Mouse (Mus musculus) heart, adult 9 months (tissue): ENCODE data around the gene Milr1.
A peak's percentile ranks its signal among the peaks of the same experiment; 100 is the strongest.
"Not testable (repeated sequence)": the region's sequence is repeated elsewhere in the genome, so short reads cannot be mapped to it uniquely, and the experiment has no call there.

Experiments
- DNase-seq, 2 experiments: peaks; one replicate each; pipeline ENCODE4 v3.0.0; 2022; ENCODE audit warnings: low spot score in 2 of 2

Milr1 gene

DNA sequence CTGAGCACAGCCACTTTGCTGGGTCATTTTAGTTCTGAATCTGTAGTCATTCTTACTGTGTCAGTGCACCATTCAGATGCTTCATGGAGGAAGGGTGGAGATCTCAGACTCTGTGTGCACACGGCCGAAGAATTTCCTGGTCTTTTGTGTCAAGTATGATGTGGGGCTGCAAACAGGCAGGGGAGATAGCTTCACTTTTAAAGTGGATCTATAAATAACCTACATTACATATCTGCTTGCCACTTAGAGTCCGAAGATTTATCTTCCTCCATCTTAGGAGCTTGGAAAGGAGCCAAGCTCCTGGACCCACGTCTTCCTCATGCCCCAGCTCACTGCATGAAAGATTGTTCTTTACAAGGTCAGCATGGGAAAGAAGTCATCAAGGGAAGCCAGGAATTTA is 20.3 kb upstream of the Milr1 start:
- peak in 1 of 2 experiments; percentile 31 for DNase-seq

DNA sequence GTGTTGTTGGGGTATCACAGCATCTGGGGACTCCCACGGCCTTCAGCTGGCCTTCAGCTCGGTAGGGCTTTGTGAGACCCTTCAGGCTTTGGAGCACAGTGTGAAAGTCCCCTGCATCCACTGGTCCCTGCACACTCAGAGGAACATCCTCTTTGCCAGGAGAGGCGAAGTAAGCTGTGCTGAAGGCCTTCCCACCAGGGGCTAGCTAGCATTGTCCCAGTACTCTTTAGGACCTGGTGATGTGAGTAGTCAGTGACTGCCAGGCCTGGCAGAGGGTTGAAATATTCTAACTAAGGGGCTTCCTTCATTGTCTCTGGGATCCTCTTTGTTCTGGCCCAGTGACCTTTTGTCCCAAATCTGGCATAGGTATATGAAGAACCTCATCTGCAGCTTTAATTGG is 14.4 kb upstream of the Milr1 start:
- no peak for DNase-seq

DNA sequence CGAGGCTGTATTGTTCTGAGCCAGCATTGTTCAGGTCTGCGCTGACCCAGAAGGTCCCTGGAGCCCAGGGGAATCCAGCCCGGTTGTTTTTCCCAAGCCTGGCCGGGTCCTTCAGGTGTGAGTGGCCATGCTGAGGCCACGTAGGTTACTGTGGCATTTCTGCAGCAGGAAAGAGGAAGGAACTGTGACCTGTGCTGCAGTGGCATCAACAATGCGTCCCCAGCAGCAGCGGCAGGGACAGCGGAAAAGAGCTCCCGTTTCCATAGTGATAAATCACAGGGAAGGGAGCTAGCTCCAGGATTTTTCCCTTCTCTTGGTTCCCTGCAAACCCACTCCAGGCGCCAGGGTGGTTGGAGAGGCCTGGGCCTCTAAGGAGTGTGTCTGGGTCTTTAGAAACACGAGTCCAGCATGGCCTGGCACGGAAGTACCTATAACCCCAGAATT is 13.8 kb upstream of the Milr1 start:
- DNase-seq: peak; percentile 59 to 80

DNA sequence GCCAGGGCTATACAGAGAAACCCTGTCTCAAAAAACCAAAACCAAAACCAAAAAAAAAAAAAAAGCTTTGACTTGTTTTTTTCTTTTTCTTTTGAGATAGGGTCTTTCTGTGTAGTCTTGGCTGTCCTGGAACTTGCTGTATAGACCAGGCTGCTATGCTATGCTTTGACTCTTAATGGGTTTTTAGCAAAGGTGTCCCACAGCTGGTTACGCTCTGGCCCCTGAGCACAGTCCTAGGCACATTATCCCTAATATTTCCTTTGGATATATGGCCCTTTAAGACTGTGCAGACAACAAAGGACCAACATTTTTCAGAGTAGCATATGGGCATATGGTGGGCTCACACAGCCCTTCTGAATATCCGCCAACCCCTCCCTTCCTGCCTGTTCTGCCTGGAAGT is 11.9 kb upstream of the Milr1 start:
- DNase-seq: no peak

DNA sequence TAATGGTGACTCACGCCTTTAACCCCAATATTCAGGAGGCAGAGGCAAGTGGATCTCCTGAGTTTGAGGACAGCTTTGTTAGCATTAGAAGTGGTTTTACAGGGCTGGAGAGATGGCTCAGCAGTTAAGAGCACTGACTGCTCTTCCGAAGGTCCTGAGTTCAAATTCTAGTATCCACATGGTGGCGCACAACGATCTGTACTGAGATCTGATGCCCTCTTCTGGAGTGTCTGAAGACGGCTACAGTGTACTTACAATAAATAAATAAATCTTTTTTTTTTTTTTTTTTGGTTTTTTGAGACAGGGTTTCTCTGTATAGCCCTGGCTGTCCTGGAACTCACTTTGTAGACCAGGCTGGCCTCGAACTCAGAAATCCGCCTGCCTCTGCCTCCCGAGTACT is 10.3 kb upstream of the Milr1 start:
- DNase-seq: not testable (repeated sequence)

DNA sequence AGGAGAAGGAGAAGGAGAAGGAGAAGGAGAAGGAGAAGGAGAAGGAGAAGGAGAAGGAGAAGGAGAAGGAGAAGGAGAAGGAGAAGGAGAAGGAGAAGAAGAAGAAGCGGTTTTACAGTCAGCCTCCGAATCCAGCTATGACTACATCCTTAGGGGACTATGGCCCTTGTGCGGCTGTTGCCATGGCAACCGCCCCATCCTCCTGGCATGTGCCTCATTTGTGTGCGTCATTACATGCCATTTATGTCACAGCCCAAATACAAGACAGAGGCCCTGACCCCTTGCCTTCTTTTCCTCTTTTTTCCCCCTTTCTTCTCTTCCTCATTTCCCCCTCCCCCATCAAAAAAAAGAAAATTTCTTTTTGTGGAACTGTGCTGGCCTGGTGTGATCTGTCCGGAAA is 9.8 kb upstream of the Milr1 start:
- no peak for DNase-seq

DNA sequence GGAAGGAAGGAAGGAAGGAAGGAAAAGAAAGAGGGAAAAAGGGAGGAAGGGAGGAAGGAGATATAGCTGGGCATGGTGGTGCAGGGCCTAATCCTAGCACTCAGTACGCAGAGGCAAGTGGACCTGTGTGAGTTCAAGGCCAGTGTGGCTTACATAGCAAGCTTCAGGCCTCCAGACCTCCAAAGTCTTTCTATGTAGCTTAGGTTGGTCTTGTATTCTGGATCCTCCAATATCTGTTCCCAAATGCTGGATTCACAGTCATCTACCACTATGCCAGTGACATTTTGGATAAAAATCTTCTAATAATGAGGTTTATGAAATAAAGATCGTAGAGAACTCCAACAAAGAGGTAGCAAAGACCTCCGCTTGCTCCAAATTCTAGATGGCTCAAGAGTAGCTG is 9.2 kb upstream of the Milr1 start:
- DNase-seq: no peak

DNA sequence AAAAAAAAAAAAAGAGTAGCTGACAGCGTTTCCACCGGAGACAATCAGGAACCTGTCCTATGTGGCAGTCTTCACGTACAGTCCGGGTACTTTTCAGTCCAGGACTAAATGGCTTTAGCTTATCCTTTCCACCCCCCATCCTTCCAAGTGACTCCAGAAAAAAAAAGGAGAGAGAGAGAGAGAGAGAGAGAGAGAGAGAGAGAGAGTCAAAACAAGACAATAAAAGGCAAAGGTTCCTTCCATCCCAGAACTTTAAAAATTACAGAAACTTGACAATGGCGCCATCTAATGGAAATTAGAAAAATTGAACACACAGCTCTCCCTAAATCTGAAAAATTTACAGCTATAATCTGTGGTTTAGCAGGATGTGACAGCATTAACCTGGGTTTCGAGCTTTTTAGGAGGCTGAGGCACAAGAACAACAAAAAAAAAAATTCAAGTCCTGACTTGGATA is 8.6 kb upstream of the Milr1 start:
- no peak for DNase-seq

DNA sequence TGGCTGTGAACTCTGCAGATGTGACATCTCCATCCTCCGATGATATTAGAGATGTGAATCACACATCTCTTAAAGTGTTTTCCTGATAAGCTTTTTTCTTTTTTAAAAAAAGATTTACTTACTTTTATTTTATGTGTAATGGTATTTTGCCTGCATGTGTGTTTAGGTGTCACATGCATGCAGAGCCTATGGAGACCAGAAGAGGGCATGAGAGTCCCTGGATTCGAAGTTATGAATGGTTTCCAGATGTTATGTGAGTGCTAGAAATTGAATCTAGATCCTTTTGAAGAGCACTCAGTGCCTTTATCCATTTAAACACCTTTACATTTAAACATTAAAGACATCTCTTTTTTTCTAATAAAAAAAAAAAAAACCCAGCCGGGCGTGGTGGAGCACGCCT is 6.1 kb upstream of the Milr1 start:
- no peak for DNase-seq

DNA sequence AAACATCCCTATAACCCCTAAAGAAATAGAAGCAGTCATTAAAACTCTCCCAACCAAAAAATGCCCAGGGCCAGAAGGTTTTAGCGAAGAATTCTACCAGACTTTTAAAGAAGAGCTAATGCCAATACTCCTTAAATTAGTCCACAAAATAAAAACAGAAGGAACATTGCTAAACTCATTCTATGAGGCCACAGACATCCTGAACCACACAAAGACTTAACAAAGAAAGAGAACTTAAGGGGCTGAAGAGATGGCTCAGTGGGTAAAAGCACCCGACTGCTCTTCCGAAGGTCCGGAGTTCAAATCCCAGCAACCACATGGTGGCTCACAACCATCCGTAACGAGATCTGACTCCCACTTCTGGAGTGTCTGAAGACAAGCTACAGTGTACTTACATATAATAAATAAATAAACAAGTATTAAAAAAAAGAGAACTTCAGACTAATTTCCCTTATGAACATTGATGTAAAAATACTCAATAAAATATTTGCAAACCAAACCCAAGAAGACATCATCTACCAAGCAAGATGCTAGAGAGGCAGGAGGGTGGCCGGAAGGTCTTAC is 1.4 kb upstream of the Milr1 start:
- not testable (repeated sequence) for DNase-seq

DNA sequence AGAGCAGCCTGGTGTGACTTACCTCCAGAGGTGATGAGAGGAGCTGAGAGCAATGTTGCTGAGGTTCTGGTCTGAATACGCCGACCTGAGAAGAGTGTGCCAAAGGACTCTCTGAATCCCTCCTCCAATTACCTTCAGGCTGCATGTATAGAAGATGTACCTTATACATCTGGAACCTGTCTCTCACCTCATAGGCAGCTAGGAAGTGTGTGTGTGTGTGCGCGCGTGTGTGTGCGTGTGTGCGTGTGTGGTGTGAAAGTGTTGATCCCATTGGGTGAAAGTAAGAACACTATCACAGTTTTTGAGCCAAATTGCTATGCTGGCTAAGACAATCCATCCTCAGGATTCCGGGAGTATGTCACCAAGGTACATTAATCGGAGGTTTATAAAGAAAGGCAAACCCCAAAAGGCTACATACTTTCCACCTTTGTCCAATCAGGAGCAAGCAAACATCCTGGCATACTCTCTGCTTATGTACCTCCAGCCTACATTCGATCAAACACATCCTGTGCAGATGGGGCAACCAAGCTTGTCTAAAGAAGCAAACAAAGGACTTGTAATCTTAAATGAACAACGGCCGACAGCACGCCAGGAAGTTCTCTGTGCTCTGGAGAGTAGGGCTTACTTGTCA is 790 bp upstream of the Milr1 start, which contains the start of gene Pecam1:
TSS of gene Pecam1 (minus strand) at position 508 of the 631 bp plus-strand sequence.
- DNase-seq: no peak

DNA sequence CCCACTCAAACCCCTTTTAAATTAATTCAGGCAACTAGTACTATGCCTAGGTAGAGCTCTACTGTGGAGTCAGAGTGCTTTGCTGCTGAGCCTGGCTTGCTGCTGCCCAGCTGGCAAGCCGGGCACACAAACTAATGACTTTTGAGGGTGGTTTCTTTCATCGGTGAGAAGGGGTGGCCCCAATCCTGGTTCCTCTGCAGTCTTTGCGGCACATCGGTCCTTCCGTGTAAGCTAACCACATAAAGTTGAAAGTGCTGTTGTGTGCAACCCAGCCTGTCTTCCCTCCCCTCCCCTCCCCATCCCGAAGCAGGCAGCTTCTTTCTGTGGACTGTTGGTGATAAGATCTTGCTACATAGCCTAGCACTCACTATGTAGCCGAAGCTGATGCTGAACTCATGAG is 1.1 kb downstream of the Milr1 start:
- peak in 1 of 2 experiments; percentile 44 for DNase-seq

DNA sequence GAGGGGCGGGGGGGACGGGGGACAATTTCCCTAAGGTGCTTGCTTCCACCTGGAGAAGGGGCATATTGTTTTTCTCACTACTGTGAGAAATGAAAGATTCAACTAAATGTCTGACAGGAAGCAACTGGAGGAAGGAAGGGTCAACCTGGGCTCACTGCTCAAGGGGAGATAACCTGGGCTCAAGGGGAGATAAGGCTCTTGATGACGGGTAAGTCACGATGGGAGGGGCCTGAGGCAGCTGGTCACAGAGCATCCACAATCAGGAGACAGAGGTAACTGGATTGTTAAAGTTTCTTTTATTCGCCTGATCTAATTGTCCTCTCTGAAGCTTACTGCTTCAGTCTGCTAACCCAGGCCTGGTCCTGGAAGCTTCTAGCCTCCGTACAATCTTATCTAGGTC is 2.3 kb downstream of the Milr1 start:
- no peak for DNase-seq

DNA sequence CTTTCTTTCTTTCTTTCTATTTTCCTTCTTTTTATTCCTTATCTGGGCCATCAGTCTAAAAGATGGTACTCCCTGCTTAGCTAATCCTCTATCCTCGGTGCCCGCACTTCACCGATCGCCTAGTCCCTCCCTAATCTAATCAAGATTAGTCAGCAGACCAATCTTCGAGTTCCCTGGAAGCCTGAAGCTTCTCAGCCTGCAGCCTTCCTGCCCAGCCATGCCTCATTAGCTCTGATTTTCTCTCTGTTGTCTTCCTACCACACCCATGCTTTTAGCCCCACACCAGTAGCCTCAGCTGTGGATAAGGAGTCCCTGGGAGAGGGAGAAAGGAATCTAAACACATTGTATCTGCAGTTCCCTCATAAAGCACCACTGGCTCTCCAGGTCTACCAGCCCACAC is 4.6 kb downstream of the Milr1 start:
- no peak for DNase-seq

DNA sequence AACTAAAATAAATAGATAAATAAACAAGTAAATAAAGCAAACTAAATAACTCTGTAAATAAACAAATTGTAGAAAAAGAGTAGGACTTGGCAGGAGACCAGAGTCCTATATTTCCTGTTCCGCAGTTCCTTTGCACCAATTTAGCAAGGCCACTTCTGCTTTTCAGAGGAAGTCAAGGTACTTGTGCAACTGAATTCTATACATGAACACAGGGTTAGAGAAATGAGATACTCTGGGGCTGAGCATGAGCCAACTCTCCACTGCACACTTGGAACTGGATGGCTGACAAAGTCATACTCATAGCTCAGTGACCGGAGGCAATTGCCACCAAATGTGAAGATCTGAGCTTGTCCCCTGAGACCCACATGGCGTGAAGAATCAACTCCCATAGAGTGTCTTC is 8.0 kb downstream of the Milr1 start:
- no peak for DNase-seq

DNA sequence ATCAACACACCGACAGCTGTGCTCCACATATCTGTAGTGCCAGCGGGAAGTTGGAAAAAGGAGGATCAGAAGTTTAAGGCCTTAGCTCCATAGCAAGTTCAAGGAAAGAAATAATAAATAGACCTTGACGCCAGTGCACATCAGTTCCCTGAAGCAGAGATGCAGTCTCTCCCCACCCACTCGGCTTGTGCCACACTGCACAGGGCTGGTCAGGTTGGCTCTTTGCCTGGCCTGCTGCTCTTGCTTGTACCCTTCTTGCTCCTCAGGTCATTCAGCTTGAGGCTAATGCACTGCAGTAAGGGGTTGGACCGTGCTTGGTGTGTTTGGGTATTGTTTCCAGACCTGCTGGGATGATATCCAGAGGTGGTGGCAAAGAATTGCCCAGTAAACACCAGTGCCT is 9.5 kb downstream of the Milr1 start:
- no peak for DNase-seq

DNA sequence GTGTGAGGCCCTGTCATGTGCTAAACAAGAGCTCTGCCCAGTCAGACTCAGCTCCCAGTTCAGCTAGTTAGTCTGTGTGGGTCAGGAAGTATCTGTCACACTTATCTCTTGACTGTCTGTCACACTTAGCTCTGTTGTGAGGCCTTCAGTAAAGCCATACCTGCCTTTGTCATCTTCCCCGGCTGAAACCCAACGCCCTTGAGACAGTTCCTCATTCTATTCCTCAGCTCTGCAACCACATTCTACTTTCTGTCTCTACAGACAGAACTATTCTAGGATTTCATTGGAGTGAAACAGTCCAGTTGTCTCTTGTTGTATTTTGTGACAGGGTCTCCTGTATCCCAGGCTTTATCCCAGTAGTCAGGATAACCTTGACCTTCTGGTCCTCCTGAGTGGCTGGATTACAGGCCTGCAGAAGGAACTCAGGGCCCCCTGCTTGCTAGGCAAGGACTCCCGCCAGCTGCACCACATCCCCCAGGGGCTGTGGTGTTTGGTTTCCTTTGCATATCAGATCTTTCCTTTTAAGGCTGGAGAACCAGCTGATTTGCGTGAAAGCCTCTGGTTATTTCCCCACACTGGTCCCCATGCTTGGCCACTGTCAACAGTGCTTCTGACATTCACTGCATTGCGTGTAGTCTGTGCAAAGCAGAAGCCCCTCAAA is 11.2 kb downstream of the Milr1 start:
- DNase-seq: peak; percentile 57 to 75

DNA sequence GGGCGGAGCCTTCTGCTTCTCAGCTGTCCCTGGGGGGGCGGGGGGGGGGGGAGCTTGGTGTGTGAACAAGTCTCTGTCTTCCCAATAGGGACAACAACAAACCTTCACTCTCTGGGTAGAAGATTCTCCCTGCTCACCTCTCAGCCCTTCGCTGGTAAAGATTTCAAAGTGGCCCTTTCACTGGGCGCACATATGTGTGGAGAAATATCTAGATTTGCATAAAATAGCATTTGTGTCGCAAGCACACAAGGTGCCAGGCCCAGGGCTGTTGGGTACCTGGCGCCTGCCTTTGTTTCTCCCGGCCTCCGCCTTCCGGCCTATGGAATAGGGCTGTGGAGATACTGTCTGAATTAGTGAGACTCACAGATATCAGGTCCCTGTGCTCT is 11.8 kb downstream of the Milr1 start:
- no peak for DNase-seq

DNA sequence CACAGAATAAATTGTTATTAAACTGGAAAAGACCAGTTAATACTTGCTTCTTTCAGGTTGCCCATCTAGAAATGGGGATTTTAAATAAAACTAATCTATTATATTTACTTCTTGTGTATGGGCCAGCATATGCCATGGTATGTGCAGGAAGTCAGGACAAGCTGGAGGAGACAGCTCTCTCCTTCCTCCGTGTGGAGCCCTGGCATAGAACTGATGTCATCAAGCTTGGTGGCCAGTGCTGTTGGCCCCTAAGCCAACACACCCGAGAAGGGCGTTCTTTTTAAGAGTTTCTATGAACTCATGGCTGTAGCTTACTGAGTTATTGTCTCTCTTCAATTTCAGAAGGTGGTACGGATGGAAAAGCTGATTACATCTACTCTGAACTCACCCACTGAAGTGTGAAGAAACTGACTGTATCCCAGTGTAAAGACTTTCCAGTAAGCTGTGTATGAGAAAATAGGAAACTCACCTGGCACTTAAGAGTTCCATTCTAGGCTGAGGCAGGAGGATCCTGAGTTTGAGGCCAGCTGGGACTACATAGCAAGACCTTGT is 15.7 kb downstream of the Milr1 start:
- DNase-seq: no peak

DNA sequence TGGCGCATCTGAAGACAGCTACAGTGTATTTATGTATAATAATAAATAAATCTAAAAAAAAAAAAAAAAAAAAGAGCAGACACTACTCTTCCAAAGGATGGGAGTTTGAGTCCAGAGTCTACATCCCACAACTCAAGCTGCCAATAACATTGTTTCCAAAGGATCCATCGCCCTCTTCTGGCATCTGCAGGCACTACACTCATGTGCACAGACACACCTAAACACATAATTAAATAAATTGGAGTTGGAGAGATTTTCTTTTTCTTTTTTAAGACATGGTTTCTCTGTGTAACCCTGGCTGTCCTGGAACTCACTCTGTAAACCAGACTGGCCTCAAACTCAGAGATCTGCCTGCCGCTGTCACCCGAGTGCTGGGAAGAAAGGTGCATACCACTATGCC is 16.5 kb downstream of the Milr1 start:
- DNase-seq: no peak

DNA sequence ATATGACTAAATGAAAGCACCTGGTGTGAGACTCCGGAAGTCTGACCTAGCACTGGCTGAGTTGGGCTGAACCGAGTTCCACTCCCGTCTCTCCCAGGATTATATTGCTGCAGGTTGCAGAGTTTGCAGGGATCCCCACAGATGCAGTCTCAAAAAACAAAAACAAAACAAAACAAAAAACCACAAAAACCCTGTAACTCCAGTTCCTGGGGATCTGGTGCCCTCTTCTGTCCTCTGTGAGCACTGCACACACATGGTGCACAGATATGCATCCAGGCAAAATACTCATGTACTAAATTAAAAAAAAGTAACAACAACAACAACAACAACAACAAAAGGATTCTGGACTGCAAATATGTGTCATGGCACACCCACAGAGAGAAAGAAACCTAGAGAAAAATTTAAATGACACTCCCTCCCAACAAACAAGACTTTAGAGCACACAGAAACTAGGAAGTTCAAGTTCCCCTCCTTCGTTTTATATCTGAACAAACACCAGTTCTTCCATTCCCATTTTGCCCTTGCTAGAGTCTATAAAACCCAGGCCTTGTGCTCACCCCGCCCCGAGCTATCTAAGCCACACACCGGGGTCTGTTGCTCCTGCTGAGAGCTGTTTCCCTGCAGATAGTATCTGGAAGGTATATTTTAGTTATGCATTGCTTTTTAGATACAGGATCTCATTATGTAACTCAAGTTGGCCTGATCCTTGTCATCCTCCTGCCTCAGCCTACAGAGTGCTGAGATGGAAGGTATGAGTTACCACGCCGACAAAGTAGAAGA is 19.4 kb downstream of the Milr1 start:
- DNase-seq: no peak

DNA sequence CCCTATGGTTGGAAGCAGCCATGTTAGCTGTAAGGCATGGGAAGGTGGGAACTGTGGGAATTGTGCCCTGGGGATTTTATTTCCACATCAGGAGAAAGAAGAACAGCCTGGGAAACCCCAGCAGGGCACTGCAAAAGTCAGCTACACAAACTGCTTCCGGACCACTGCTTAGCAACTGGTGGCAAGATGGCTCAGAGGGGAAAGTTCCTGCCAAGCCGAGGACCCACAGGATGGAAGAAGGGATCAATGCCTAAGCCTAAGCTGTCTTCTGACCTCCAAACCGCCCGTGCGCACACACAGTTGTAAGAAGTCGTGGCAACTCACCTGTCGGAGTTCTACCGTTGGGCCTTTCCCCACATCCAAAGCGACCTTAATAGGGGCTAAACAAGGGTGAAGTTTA is 22.0 kb downstream of the Milr1 start:
- no peak for DNase-seq
